Mouse (Mus musculus) liver, embryonic 14.5 days (tissue): ENCODE measurements around the gene Pycard. TPM values are rescaled to one million over a fixed set of nuclear protein-coding genes. Genes with fewer than 3 reads are reported as not detected.

Experiments used
- ATAC-seq: fragments of 200-750 bp; cut with Nextera tagmentation; 2 replicates; pipeline ENCODE4 v1.8.0; 2017; ENCODE audit warnings: moderate number of reproducible peaks, mild to moderate bottlenecking, moderate library complexity; ENCODE audit not compliant: insufficient read depth
- DNase-seq, 3 experiments: peaks; one replicate each; pipeline ENCODE4 v3.0.0-alpha.2; 2012 to 2013; ENCODE audit warnings: low read depth in 3 of 3, low spot score in 3 of 3
- H3K27ac ChIP-seq: fragments of 300-500 bp; sonication (generic); 2 replicates; pipeline ENCODE4 v1.5.1; 2014; ENCODE audit warnings: moderate library complexity, mild to moderate bottlenecking, control low read depth, inconsistent platforms
- H3K27me3 ChIP-seq: fragments of 300-500 bp; sonication (generic); 2 replicates; pipeline ENCODE4 v1.6.1; 2014; ENCODE audit warnings: mild to moderate bottlenecking, low read length, moderate library complexity; ENCODE audit not compliant: control insufficient read depth, insufficient read depth
- H3K36me3 ChIP-seq: fragments of 300-500 bp; sonication (generic); replicated peaks from 2 replicates; pipeline ENCODE4 v1.6.1; 2014; ENCODE audit warnings: low read depth; ENCODE audit not compliant: control insufficient read depth, insufficient read depth
- H3K4me1 ChIP-seq, 2 experiments: fragments of 200-500 bp in 1 of 2; fragments of 300-500 bp in 1 of 2; sonication (generic) in 1 of 2; replicated peaks; 2 replicates each; pipeline ENCODE4 v1.6.1; 2012 to 2014; ENCODE audit warnings: antibody characterized with exemption in 1 of 2, inconsistent platforms in 1 of 2, low read length in 1 of 2; ENCODE audit not compliant: control insufficient read depth in 2 of 2, insufficient read depth in 2 of 2
- H3K4me2 ChIP-seq: fragments of 300-500 bp; sonication (generic); 2 replicates; pipeline ENCODE4 v1.6.1; 2014; ENCODE audit warnings: low read depth, mild to moderate bottlenecking, control low read depth, moderate library complexity
- H3K4me3 ChIP-seq, 2 experiments: fragments of 200-500 bp in 1 of 2; fragments of 300-500 bp in 1 of 2; sonication (generic) in 1 of 2; 2 replicates each; pipeline ENCODE4 v1.5.1; 2012 to 2014; ENCODE audit warnings: low read depth in 2 of 2, low read length in 2 of 2, mild to moderate bottlenecking in 2 of 2, control low read depth in 1 of 2, inconsistent platforms in 1 of 2, moderate library complexity in 1 of 2; ENCODE audit not compliant: insufficient read depth in 1 of 2
- H3K9ac ChIP-seq: fragments of 300-500 bp; sonication (generic); replicated peaks from 2 replicates; pipeline ENCODE4 v1.6.1; 2014; ENCODE audit warnings: mild to moderate bottlenecking, control low read depth, moderate library complexity
- H3K9me3 ChIP-seq: fragments of 300-500 bp; sonication (generic); 2 replicates; pipeline ENCODE4 v1.6.1; 2016; ENCODE audit warnings: low read length, mixed read lengths; ENCODE audit not compliant: control insufficient read depth
- CTCF ChIP-seq: IDR thresholded peaks from 2 replicates; pipeline ENCODE4 v1.5.1; 2016; ENCODE audit warnings: antibody characterized with exemption, low read depth, control low read depth
- EP300 ChIP-seq: IDR thresholded peaks from 2 replicates; pipeline ENCODE4 v1.6.1; 2016; ENCODE audit warnings: antibody characterized with exemption, low read depth
- WGBS: fragments of 180-500 bp; shearing (Covaris S2); extraction: QIAGEN DNeasy Blood & Tissue Kit; methylation state at CpG from one replicate; pipeline ENCODE4 v1.1.7; 2014; ENCODE audit not compliant: insufficient replicate concordance; 5-methylcytosine and 5-hydroxymethylcytosine counted together
- polyA plus RNA-seq, 2 experiments: library from polyadenylated mRNA; depleted of rRNA in 1 of 2; stranded (reverse) in 1 of 2; unstranded in 1 of 2; fragments of >200 nt; fragmentation: Nextera tagmentation in 1 of 2; extraction: Ambion mirVana in 1 of 2; gene quantifications; 2 replicates each; pipeline versions ENCODE4 v1.2.1 to v1.2.3; 2012 to 2014

The Pycard gene
- polyA plus RNA-seq, 2 experiments: 20.2 to 39.3 TPM

- TF ChIP-seq EP300: no peak
- no peak for TF ChIP-seq CTCF
- Histone ChIP-seq H3K9me3 (no peaks in the 10 kb centered on the region), H3K27me3 (no peaks in the 10 kb centered on the region), H3K4me3 (no peak overlapping the region), H3K9ac (no peak overlapping the region), H3K27ac (no peak overlapping the region), H3K4me1 (peaks cover 0 to 2% of the 10 kb centered on the region in 2 experiments; a peak in 3 of 4 replicates), H3K4me2 (no peak overlapping the region), H3K36me3 (peaks cover 96% of the 10 kb centered on the region)
- ATAC-seq (no peak), DNase-seq (no peak)
- WGBS: 91% methylated on average over 2 of the region's 2 CpGs
These were observed 19.2 kb downstream of the Pycard start for GRCm38 (mm10) chr7:127974413-127974930.

GRCm38 (mm10) chr7:127967922-127968828 is 25.5 kb downstream of the Pycard start:
- under 1% methylated on average over 42 of the region's 42 CpGs for WGBS
- TF ChIP-seq CTCF: no peak
- no peak for TF ChIP-seq EP300

DNA sequence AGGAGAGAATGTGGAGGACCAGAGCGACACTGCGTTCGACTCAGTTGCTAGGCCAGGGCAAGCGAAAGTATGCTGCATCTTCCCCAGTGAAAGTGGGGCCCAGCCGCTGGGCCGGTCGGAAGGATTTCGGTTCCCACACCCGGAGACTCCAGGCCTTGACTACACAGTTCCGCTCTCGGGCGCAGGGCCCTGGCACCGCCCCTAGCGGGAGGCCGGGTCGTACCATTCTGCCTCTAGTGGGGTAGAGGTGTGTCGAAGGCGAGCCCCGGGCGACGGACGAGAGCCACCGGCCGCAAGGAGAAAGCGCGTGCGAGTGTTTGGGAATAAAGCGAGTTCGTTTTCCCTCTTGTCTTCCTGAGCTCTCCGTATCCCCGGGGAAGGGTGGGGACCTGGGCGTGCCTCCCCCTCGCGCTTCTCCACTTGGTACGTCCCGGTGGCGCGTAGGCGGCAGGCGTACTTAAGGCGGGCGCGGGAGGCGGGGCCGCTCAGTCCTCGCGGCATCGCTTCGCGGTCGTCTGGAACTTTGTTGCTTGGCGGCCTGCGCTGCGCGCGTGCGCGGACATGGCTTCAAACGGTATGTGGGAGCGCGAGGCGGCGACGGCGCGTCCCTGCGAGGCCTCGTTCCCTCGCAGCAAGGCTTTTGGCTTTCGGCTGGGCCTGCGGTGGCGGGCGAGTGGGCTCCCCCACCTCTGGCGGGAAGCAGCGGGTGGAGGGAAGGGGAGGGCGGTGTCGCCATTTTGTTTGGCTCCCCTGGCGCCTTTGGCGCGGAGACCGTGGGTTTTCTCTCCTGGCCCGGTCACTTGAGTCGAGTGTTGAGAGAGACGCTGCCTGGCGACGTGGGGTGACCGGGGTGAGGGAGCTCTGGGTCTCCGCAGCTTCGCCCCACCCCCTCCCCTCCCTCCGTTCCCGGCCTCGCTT is 26.4 kb downstream of the Pycard start, which contains the start of gene Fus:
Fus (plus strand) TSS at position 454 of the 918 bp plus-strand sequence.
- DNase-seq (peak; percentile 85 to 87 (median 87)), ATAC-seq (peak; percentile 92)
- H3K36me3 ChIP-seq: peaks cover 28% of the 10 kb centered on the region
- peak within 1 kb of the TSS; percentile 86 to 95 for H3K4me3 ChIP-seq
- under 1% methylated on average over 89 of the region's 92 CpGs for WGBS
- peak within 1 kb of the TSS; percentile 84 for H3K9ac ChIP-seq
- peak within 1 kb of the TSS; percentile 96 for H3K4me2 ChIP-seq
- TF ChIP-seq CTCF (peak; percentile 40), EP300 (peak; percentile 65)
- H3K9me3 ChIP-seq: no peaks in the 10 kb centered on the region
- H3K27me3 ChIP-seq: no peaks in the 10 kb centered on the region
- H3K27ac ChIP-seq: peak within 1 kb of the TSS; percentile 82
- peaks cover 9 to 10% of the 10 kb centered on the region in 2 experiments for H3K4me1 ChIP-seq

More at GRCm38 (mm10) chr7:127967922-127968828, 25.5 kb downstream of the Pycard start:
- peaks cover 9 to 10% of the 10 kb centered on the region in 2 experiments for H3K4me1 ChIP-seq
- peaks cover 37% of the 10 kb centered on the region for H3K36me3 ChIP-seq
- no peaks in the 10 kb centered on the region for H3K27me3 ChIP-seq
- peak; percentile 67 for ATAC-seq
- peak overlapping the region; percentile 86 to 95 for H3K4me3 ChIP-seq
- peak overlapping the region; percentile 84 for H3K9ac ChIP-seq
- DNase-seq: peak; percentile 49 to 58 (median 52)
- peak overlapping the region; percentile 96 for H3K4me2 ChIP-seq
- H3K9me3 ChIP-seq: no peaks in the 10 kb centered on the region
- peak overlapping the region; percentile 82 for H3K27ac ChIP-seq

GRCm38 (mm10) chr7:127966371-127966918 is 27.2 kb downstream of the Pycard start:
- peak overlapping the region; percentile 96 for H3K4me2 ChIP-seq
- peak overlapping the region; percentile 84 for H3K9ac ChIP-seq
- TF ChIP-seq EP300 (no peak), CTCF (no peak)
- H3K9me3 ChIP-seq: no peaks in the 10 kb centered on the region
- peaks cover 20% of the 10 kb centered on the region for H3K36me3 ChIP-seq
- H3K4me1 ChIP-seq: peaks cover 9 to 10% of the 10 kb centered on the region in 2 experiments
- ATAC-seq (no peak), DNase-seq (peak in 1 of 3 experiments; percentile 13)
- WGBS: 22% methylated on average over 10 of the region's 10 CpGs
- H3K27me3 ChIP-seq: no peaks in the 10 kb centered on the region
- peak overlapping the region; percentile 82 for H3K27ac ChIP-seq
- peak overlapping the region; percentile 75 to 95 for H3K4me3 ChIP-seq
